Mouse (Mus musculus) ovary, adult 18-20 months (tissue): Measurements from ENCODE around the gene Pus7l.
"Not testable (repeated sequence)": the region's sequence is repeated elsewhere in the genome, so short reads cannot be mapped to it uniquely, and the experiment has no call there.

Experiments used
- DNase-seq: peaks from one replicate; pipeline ENCODE4 v3.0.0; 2022; ENCODE audit warnings: low spot score, mixed read lengths

Gene Pus7l

GRCm38 (mm10) chr15:94542567-94543408 lies 559 bp downstream of the Pus7l start:
- DNase-seq: no peak

- DNase-seq: no peak
Measured at GRCm38 (mm10) chr15:94539296-94539695, 4.1 kb downstream of the Pus7l start.

GRCm38 (mm10) chr15:94535521-94535920 lies 7.8 kb downstream of the Pus7l start:
- DNase-seq: no peak

- no peak for DNase-seq
Measured at GRCm38 (mm10) chr15:94532956-94533355, 10.4 kb downstream of the Pus7l start.

GRCm38 (mm10) chr15:94532306-94532705 lies 11.0 kb downstream of the Pus7l start:
- DNase-seq: no peak

GRCm38 (mm10) chr15:94530519-94530918 lies 12.8 kb downstream of the Pus7l start:
- no peak for DNase-seq

- DNase-seq: no peak
Measured at GRCm38 (mm10) chr15:94524956-94525355, 18.4 kb downstream of the Pus7l start.

- DNase-seq: no peak
Measured at GRCm38 (mm10) chr15:94523251-94523650, 20.1 kb downstream of the Pus7l start.

- DNase-seq: no peak
Measured at GRCm38 (mm10) chr15:94520959-94521358, 22.4 kb downstream of the Pus7l start.

GRCm38 (mm10) chr15:94520205-94520900 lies 23.0 kb downstream of the Pus7l start:
- no peak for DNase-seq

- DNase-seq: no peak
Measured at GRCm38 (mm10) chr15:94517913-94518491, 25.3 kb downstream of the Pus7l start.

GRCm38 (mm10) chr15:94503451-94504215 lies 39.7 kb downstream of the Pus7l start:
- no peak for DNase-seq

GRCm38 (mm10) chr15:94499260-94499659 lies 44.1 kb downstream of the Pus7l start:
- no peak for DNase-seq

GRCm38 (mm10) chr15:94495936-94496335 lies 47.4 kb downstream of the Pus7l start:
- DNase-seq: no peak

- no peak for DNase-seq
Measured at GRCm38 (mm10) chr15:94494445-94494844, 48.9 kb downstream of the Pus7l start.

GRCm38 (mm10) chr15:94489433-94489832 lies 53.9 kb downstream of the Pus7l start:
- no peak for DNase-seq

GRCm38 (mm10) chr15:94488028-94488427 lies 55.3 kb downstream of the Pus7l start:
- DNase-seq: not testable (repeated sequence)

GRCm38 (mm10) chr15:94482555-94482954 lies 60.8 kb downstream of the Pus7l start:
- DNase-seq: no peak

- DNase-seq: no peak
Measured at GRCm38 (mm10) chr15:94480792-94481191, 62.6 kb downstream of the Pus7l start.

GRCm38 (mm10) chr15:94480248-94480647 lies 63.1 kb downstream of the Pus7l start:
- DNase-seq: no peak

GRCm38 (mm10) chr15:94479513-94480136 lies 63.7 kb downstream of the Pus7l start:
- DNase-seq: no peak

GRCm38 (mm10) chr15:94478706-94479105 lies 64.6 kb downstream of the Pus7l start:
- no peak for DNase-seq
